Mouse (Mus musculus) cerebellum, adult 2 months (tissue): ENCODE data around the gene Slit3. TPM values are rescaled to one million over a fixed set of nuclear protein-coding genes. Genes with fewer than 3 reads are reported as not detected.

ENCODE experiments used
- DNase-seq, 2 experiments: peaks; one replicate each; pipeline ENCODE4 v3.0.0; 2021
- H3K27ac ChIP-seq: fragments of 200-500 bp; 2 replicates; pipeline ENCODE4 v1.5.1; 2012; ENCODE audit warnings: low read length, control low read depth, inconsistent platforms; ENCODE audit not compliant: insufficient read depth
- H3K27me3 ChIP-seq: fragments of 200-500 bp; 2 replicates; pipeline ENCODE4 v1.6.1; 2012; ENCODE audit warnings: inconsistent platforms, mild to moderate bottlenecking, low read length, moderate library complexity; ENCODE audit not compliant: control insufficient read depth, insufficient read depth
- H3K4me1 ChIP-seq: fragments of 200-500 bp; 2 replicates; pipeline ENCODE4 v1.6.1; 2011; ENCODE audit warnings: low read length; ENCODE audit not compliant: control insufficient read depth, insufficient read depth
- H3K4me3 ChIP-seq: fragments of 200-500 bp; replicated peaks from 2 replicates; pipeline ENCODE3; 2011; ENCODE audit warnings: mild to moderate bottlenecking, low read depth, low read length, control low read depth; ENCODE audit not compliant: insufficient read depth
- CTCF ChIP-seq: fragments of 200-500 bp; IDR thresholded peaks from 2 replicates; pipeline ENCODE4 v1.5.1; 2011; ENCODE audit warnings: low read depth, mild to moderate bottlenecking, control low read depth, low read length, moderate library complexity, borderline replicate concordance; ENCODE audit not compliant: insufficient read depth
- POLR2A ChIP-seq: fragments of 200-500 bp; IDR thresholded peaks from 2 replicates; pipeline ENCODE4 v1.6.1; 2011; ENCODE audit warnings: low read length, control low read depth, borderline replicate concordance; ENCODE audit not compliant: insufficient read depth
- WGBS: fragments of 180-500 bp; shearing (Covaris S2); methylation state at CpG from one replicate; pipeline ENCODE4 v1.1.7; 2018; 5-methylcytosine and 5-hydroxymethylcytosine counted together
- polyA plus RNA-seq: library from polyadenylated mRNA; depleted of rRNA; stranded (reverse); fragments of >200 nt; gene quantifications from 2 replicates; pipeline ENCODE4 v1.2.3, GENCODE M21; 2012

Slit3 gene
- polyA plus RNA-seq, 1 experiment = 10.0 TPM

- no peak overlapping the region for H3K4me3 ChIP-seq
- no peak for DNase-seq
- no peak overlapping the region for H3K27ac ChIP-seq
- TF ChIP-seq CTCF = no peak
- TF ChIP-seq POLR2A = no peak
- H3K27me3 ChIP-seq = no peaks in the 10 kb centered on the region
- WGBS = 87% methylated on average over 5 of the region's 5 CpGs
- H3K4me1 ChIP-seq = no peaks in the 10 kb centered on the region
These were observed 203.4 kb downstream of the Slit3 start for GRCm38 (mm10) chr11:35324397-35324796.

- Histone ChIP-seq H3K4me1 (no peaks in the 10 kb centered on the region), H3K27ac (no peak overlapping the region), H3K27me3 (no peaks in the 10 kb centered on the region), H3K4me3 (no peak overlapping the region)
- TF ChIP-seq POLR2A (no peak), CTCF (no peak)
- no peak for DNase-seq
- WGBS = 77% methylated on average over 10 of the region's 10 CpGs
These were observed 204.3 kb downstream of the Slit3 start for GRCm38 (mm10) chr11:35325131-35325995.

GRCm38 (mm10) chr11:35326346-35326745, 205.3 kb downstream of the Slit3 start:
- TF ChIP-seq POLR2A = no peak
- TF ChIP-seq CTCF = no peak

GRCm38 (mm10) chr11:35327899-35328298, 206.9 kb downstream of the Slit3 start:
- no peak overlapping the region for H3K4me3 ChIP-seq
- H3K27me3 ChIP-seq = no peaks in the 10 kb centered on the region
- TF ChIP-seq CTCF (no peak), POLR2A (no peak)
- no peaks in the 10 kb centered on the region for H3K4me1 ChIP-seq
- H3K27ac ChIP-seq = no peak overlapping the region
- no peak for DNase-seq
- WGBS = 98% methylated on average over 1 of the region's 1 CpGs

More at GRCm38 (mm10) chr11:35326346-35326745, 205.3 kb downstream of the Slit3 start:
- Histone ChIP-seq H3K27ac (no peak overlapping the region), H3K4me1 (no peaks in the 10 kb centered on the region), H3K4me3 (no peak overlapping the region), H3K27me3 (no peaks in the 10 kb centered on the region)
- no peak for DNase-seq
- 64% methylated on average over 3 of the region's 3 CpGs for WGBS

GRCm38 (mm10) chr11:35331476-35331875, 210.5 kb downstream of the Slit3 start:
- TF ChIP-seq CTCF (no peak), POLR2A (no peak)
- Histone ChIP-seq H3K27ac (no peak overlapping the region), H3K27me3 (no peaks in the 10 kb centered on the region), H3K4me1 (peaks cover 7% of the 10 kb centered on the region; the same call in 1 of the 2 replicates), H3K4me3 (no peak overlapping the region)
- no peak for DNase-seq
- WGBS = 96% methylated on average over 3 of the region's 3 CpGs

- WGBS = 18% methylated on average over 8 of the region's 8 CpGs
- no peak overlapping the region; the same call in 1 of the 2 replicates for H3K27ac ChIP-seq
- TF ChIP-seq CTCF (no peak), POLR2A (no peak)
- peaks cover 32% of the 10 kb centered on the region for H3K4me1 ChIP-seq
- H3K27me3 ChIP-seq = no peaks in the 10 kb centered on the region
- H3K4me3 ChIP-seq = no peak overlapping the region
- peak; percentile 86 to 92 for DNase-seq
These were observed 215.5 kb downstream of the Slit3 start for GRCm38 (mm10) chr11:35336558-35336957.

- Histone ChIP-seq H3K4me1 (peaks cover 32% of the 10 kb centered on the region), H3K27ac (no peak overlapping the region), H3K27me3 (no peaks in the 10 kb centered on the region), H3K4me3 (no peak overlapping the region)
- TF ChIP-seq CTCF = no peak
- TF ChIP-seq POLR2A = no peak
- WGBS = 25% methylated on average over 8 of the region's 8 CpGs
- DNase-seq = peak; percentile 78 to 87
These were observed 216.5 kb downstream of the Slit3 start for GRCm38 (mm10) chr11:35337493-35337892.
